Mouse (Mus musculus) thymus, postnatal 25 days (tissue): ENCODE results near the gene Prph2.

Experiments
- DNase-seq: peaks from one replicate; pipeline ENCODE4 v3.0.0; 2022

Gene Prph2

GRCm38 (mm10) chr17:46895426-46895825 is 14.8 kb upstream of the Prph2 start:
- DNase-seq: no peak

GRCm38 (mm10) chr17:46897221-46897950 is 12.9 kb upstream of the Prph2 start:
- DNase-seq: no peak

- no peak for DNase-seq
These were observed 9.3 kb upstream of the Prph2 start for GRCm38 (mm10) chr17:46900941-46901340.

GRCm38 (mm10) chr17:46903876-46904490 is 6.3 kb upstream of the Prph2 start:
- peak; percentile 71 for DNase-seq

GRCm38 (mm10) chr17:46912331-46912730 is 2.1 kb downstream of the Prph2 start:
- DNase-seq: no peak

- DNase-seq: no peak
These were observed 4.9 kb downstream of the Prph2 start for GRCm38 (mm10) chr17:46915129-46915528.

GRCm38 (mm10) chr17:46918951-46919350 is 8.7 kb downstream of the Prph2 start:
- DNase-seq: no peak

GRCm38 (mm10) chr17:46920855-46921254 is 10.6 kb downstream of the Prph2 start:
- no peak for DNase-seq

GRCm38 (mm10) chr17:46926192-46926591 is 15.9 kb downstream of the Prph2 start:
- no peak for DNase-seq

GRCm38 (mm10) chr17:46926941-46927340 is 16.7 kb downstream of the Prph2 start:
- no peak for DNase-seq

GRCm38 (mm10) chr17:46927781-46928180 is 17.5 kb downstream of the Prph2 start:
- no peak for DNase-seq

GRCm38 (mm10) chr17:46929277-46929676 is 19.0 kb downstream of the Prph2 start:
- DNase-seq: no peak

- DNase-seq: no peak
These were observed 19.6 kb downstream of the Prph2 start for GRCm38 (mm10) chr17:46929897-46930296.

- no peak for DNase-seq
These were observed 22.7 kb downstream of the Prph2 start for GRCm38 (mm10) chr17:46932961-46933360.

GRCm38 (mm10) chr17:46933557-46934348 is 23.5 kb downstream of the Prph2 start:
- DNase-seq: peak; percentile 64

- no peak for DNase-seq
These were observed 30.2 kb downstream of the Prph2 start for GRCm38 (mm10) chr17:46940461-46940860.

GRCm38 (mm10) chr17:46942421-46942820 is 32.2 kb downstream of the Prph2 start:
- DNase-seq: no peak

- no peak for DNase-seq
These were observed 36.0 kb downstream of the Prph2 start for GRCm38 (mm10) chr17:46946276-46946675.

- no peak for DNase-seq
These were observed 47.8 kb downstream of the Prph2 start for GRCm38 (mm10) chr17:46958045-46958444.

GRCm38 (mm10) chr17:46960216-46960615 is 50.0 kb downstream of the Prph2 start:
- DNase-seq: no peak

- DNase-seq: no peak
These were observed 51.9 kb downstream of the Prph2 start for GRCm38 (mm10) chr17:46962153-46962552.

GRCm38 (mm10) chr17:46963186-46963585 is 52.9 kb downstream of the Prph2 start:
- DNase-seq: no peak

GRCm38 (mm10) chr17:46966892-46967291 is 56.6 kb downstream of the Prph2 start:
- peak; percentile 6 for DNase-seq

- DNase-seq: no peak
These were observed 62.3 kb downstream of the Prph2 start for GRCm38 (mm10) chr17:46972603-46973002.
